Mouse (Mus musculus) hindbrain, embryonic 10.5 days (tissue): ENCODE measurements around the gene Exoc3l4. TPM values are rescaled to one million over a fixed set of nuclear protein-coding genes. Genes with fewer than 3 reads are reported as not detected.

Source experiments
- DNase-seq: peaks from one replicate; pipeline ENCODE4 v3.0.0-alpha.2; 2017; ENCODE audit warnings: low spot score
- H3K27ac ChIP-seq: fragments of 300-500 bp; sonication (generic); 2 replicates; pipeline ENCODE4 v1.5.1; 2016; ENCODE audit warnings: mild to moderate bottlenecking, moderate library complexity
- H3K27me3 ChIP-seq: fragments of 300-500 bp; sonication (generic); 2 replicates; pipeline ENCODE4 v1.6.1; 2016; ENCODE audit warnings: mild to moderate bottlenecking; ENCODE audit not compliant: poor library complexity, insufficient read depth, severe bottlenecking
- H3K36me3 ChIP-seq: fragments of 300-500 bp; sonication (generic); 2 replicates; pipeline ENCODE4 v1.6.1; 2016; ENCODE audit warnings: mild to moderate bottlenecking, moderate library complexity
- H3K4me1 ChIP-seq: fragments of 300-500 bp; sonication (generic); replicated peaks from 2 replicates; pipeline ENCODE4 v1.6.1; 2016; ENCODE audit warnings: mild to moderate bottlenecking
- H3K4me3 ChIP-seq: fragments of 300-500 bp; sonication (generic); 2 replicates; pipeline ENCODE4 v1.5.1; 2016; ENCODE audit warnings: mild to moderate bottlenecking, moderate library complexity
- H3K9me3 ChIP-seq: fragments of 300-500 bp; sonication (generic); 2 replicates; pipeline ENCODE4 v1.6.1; 2016; ENCODE audit warnings: mild to moderate bottlenecking, moderate library complexity
- WGBS: fragments of 180-500 bp; shearing (Covaris S2); methylation state at CpG from one replicate; pipeline ENCODE4 v1.1.7; 2016; 5-methylcytosine and 5-hydroxymethylcytosine counted together
- polyA plus RNA-seq: library from polyadenylated mRNA; unstranded; fragments of >200 nt; fragmentation: Nextera tagmentation; extraction: Ambion mirVana; gene quantifications from 2 replicates; pipeline ENCODE4 v1.2.1, GENCODE M21; 2016

Exoc3l4 gene
- polyA plus RNA-seq, 1 experiment from 2014 or later: 5.4 TPM

- Histone ChIP-seq H3K4me1 (peaks cover 11% of the 10 kb centered on the region), H3K27ac (no peak overlapping the region), H3K27me3 (peaks cover 8% of the 10 kb centered on the region; the same call in 1 of the 2 replicates), H3K36me3 (no peaks in the 10 kb centered on the region), H3K9me3 (peaks cover 4% of the 10 kb centered on the region; the same call in 1 of the 2 replicates), H3K4me3 (no peak overlapping the region)
- WGBS: 90% methylated on average over 3 of the region's 3 CpGs
- DNase-seq: no peak
These were observed 57.6 kb downstream of the Exoc3l4 start for GRCm38 (mm10) chr12:111474384-111474783.

GRCm38 (mm10) chr12:111474893-111475643 is 58.3 kb downstream of the Exoc3l4 start:
- Histone ChIP-seq H3K36me3 (no peaks in the 10 kb centered on the region), H3K4me3 (no peak overlapping the region), H3K9me3 (peaks cover 4% of the 10 kb centered on the region; the same call in 1 of the 2 replicates), H3K27me3 (peaks cover 8% of the 10 kb centered on the region; the same call in 1 of the 2 replicates), H3K27ac (no peak overlapping the region), H3K4me1 (peaks cover 10% of the 10 kb centered on the region)
- 53% methylated on average over 8 of the region's 8 CpGs for WGBS
- no peak for DNase-seq

- H3K4me1 ChIP-seq: peaks cover 20% of the 10 kb centered on the region
- H3K27me3 ChIP-seq: peaks cover 18% of the 10 kb centered on the region
- DNase-seq: no peak
- H3K36me3 ChIP-seq: no peaks in the 10 kb centered on the region
- no peak overlapping the region for H3K4me3 ChIP-seq
- no peak overlapping the region for H3K27ac ChIP-seq
- H3K9me3 ChIP-seq: peaks cover 4% of the 10 kb centered on the region; the same call in 1 of the 2 replicates
- WGBS: 62% methylated on average over 5 of the region's 5 CpGs
These were observed 62.1 kb downstream of the Exoc3l4 start for GRCm38 (mm10) chr12:111478924-111479323.

- peaks cover 4% of the 10 kb centered on the region; the same call in 1 of the 2 replicates for H3K9me3 ChIP-seq
- WGBS: 74% methylated on average over 2 of the region's 2 CpGs
- DNase-seq: peak; percentile 45
- peaks cover 28% of the 10 kb centered on the region for H3K27me3 ChIP-seq
- H3K36me3 ChIP-seq: no peaks in the 10 kb centered on the region
- H3K4me1 ChIP-seq: peaks cover 17% of the 10 kb centered on the region
- no peak overlapping the region for H3K4me3 ChIP-seq
- H3K27ac ChIP-seq: no peak overlapping the region
These were observed 63.1 kb downstream of the Exoc3l4 start for GRCm38 (mm10) chr12:111479917-111480316.

Other genes with a start within 250 kb of the Exoc3l4 start
- gene 4930595D18Rik, start 232.5 kb upstream of the Exoc3l4 start, polyA plus RNA-seq: not detected in 2 replicates
- gene Amn, start 145.9 kb upstream of the Exoc3l4 start, polyA plus RNA-seq: 0.10 and 0.30 TPM in 2 replicates
- 32.6 and 34.7 TPM in 2 replicates for gene Cdc42bpb, start 39.3 kb upstream of the Exoc3l4 start, polyA plus RNA-seq
- 0.25 TPM in 1 of 2 replicates, not detected in the other for gene Lbhd2, start 10.2 kb upstream of the Exoc3l4 start, polyA plus RNA-seq
- 3.0 and 3.2 TPM in 2 replicates for gene Tnfaip2, start 25.5 kb downstream of the Exoc3l4 start, polyA plus RNA-seq
- gene Gm266, start 68.8 kb downstream of the Exoc3l4 start, polyA plus RNA-seq: 11.6 and 14.1 TPM in 2 replicates
- gene Eif5, start 121.0 kb downstream of the Exoc3l4 start, polyA plus RNA-seq: 570 and 710 TPM in 2 replicates
- gene Mark3, start 157.5 kb downstream of the Exoc3l4 start, polyA plus RNA-seq: 49.3 and 52.7 TPM in 2 replicates